Mouse (Mus musculus) mesoderm, embryonic 11.5 days (tissue): ENCODE measurements around the gene Shtn1.
A peak's percentile ranks its signal among the peaks of the same experiment; 100 is the strongest.

Experiments
- DNase-seq: peaks from one replicate; pipeline ENCODE4 v3.0.0-alpha.2; 2012; ENCODE audit warnings: low read depth, low spot score

The Shtn1 gene

GRCm38 (mm10) chr19:59052053-59052452 lies 23.8 kb downstream of the Shtn1 start:
- no peak for DNase-seq

- DNase-seq: no peak
Measured at GRCm38 (mm10) chr19:59051622-59052021, 24.3 kb downstream of the Shtn1 start.

DNA sequence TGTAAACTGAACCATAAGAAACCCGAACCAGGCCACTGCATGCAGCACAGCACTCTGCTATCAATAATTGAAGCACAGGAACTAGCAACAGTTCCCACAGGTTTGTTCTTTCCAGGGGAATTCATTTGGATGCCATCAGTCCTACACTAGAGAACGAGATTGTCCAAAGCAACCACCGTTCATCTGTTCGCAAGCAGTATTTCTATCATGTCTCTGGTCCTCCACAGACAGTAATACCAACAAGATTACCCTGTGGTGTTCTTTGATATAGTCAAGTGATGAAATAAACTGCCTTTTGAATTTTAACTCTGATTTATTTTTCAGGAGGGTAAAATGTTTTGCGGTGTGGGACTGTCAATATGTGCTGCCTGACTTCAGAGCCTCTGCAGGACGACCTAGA lies 27.0 kb downstream of the Shtn1 start:
- DNase-seq: no peak

- DNase-seq: no peak
Measured at GRCm38 (mm10) chr19:59047511-59047910, 28.4 kb downstream of the Shtn1 start.

DNA sequence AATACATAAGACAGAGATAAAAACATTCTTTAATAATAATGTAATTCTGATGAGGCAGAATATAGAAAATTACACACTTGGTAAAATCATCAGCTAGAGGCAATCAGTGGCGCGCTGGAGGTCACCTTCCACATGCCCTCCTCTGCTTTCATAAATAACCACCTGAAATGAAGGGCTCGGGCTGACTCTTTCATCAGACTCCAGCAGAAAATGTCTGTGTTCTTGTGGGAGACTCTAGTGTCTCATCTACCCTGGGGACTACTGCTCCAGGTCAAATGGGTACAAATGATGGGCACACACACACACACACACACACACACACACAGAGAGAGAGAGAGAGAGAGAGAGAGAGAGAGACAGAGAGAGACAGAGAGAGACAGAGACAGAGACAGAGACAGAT lies 34.8 kb downstream of the Shtn1 start:
- no peak for DNase-seq

- no peak for DNase-seq
Measured at GRCm38 (mm10) chr19:59038793-59039192, 37.1 kb downstream of the Shtn1 start.

- no peak for DNase-seq
Measured at GRCm38 (mm10) chr19:59036811-59037210, 39.1 kb downstream of the Shtn1 start.

DNA sequence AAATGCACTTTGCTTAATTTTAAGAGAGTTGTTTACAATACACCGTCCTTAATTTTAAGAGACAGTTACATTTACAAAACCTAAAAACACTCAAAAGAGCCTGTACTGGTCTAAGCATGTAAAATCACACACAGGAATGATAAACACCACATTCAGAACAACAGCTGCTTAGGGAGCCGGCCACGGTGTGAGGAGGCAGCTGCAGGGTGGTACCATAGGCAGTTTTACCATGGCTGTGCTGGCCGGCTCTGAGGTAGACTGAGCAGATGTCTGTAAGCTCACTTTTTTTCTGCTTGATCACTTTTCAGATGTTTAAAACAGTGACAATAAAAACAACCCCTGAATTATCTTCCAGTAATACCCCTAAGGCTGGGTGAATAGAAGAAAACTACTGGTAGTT lies 42.7 kb downstream of the Shtn1 start:
- no peak for DNase-seq

DNA sequence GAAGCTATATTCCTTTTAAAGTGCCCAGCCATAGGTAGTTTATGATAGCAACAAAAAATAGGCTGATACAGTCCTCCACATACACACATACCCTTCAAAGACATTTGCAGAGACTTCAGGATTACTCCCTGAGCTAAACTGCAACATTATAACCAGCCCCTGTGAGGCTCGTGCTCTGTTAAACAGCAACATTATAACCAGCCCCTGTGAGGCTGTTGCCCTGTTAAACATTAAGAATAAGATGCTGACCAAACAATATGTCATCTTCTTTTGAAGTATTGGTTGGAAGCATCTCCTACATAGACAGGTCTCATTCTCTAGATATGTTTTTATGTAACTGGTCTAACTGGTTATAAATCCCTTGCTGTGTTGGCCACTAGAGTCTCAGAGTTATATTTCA lies 45.7 kb downstream of the Shtn1 start:
- no peak for DNase-seq

GRCm38 (mm10) chr19:59029011-59029410 lies 46.9 kb downstream of the Shtn1 start:
- DNase-seq: no peak

DNA sequence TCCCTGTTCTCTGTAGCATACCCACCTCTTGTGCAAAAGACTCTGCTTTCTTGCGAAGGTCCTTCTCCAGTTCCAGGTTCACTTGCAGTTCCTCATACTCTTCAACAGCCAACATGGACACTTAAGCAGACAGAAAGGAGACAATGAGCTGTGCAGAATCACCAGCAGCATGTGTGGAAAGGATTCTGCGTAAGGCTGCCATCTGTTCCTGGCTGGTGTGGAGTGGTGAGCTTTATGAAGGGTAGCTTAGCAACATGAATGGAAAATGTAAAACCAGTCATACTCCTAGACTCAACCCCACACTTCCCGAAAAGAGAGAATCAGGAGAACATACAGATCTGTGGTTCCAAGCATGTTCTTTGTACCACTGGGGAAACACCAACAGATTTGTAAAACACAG lies 47.8 kb downstream of the Shtn1 start:
- no peak for DNase-seq

GRCm38 (mm10) chr19:59023876-59024275 lies 52.0 kb downstream of the Shtn1 start:
- no peak for DNase-seq

GRCm38 (mm10) chr19:59021644-59022043 lies 54.3 kb downstream of the Shtn1 start:
- no peak for DNase-seq

DNA sequence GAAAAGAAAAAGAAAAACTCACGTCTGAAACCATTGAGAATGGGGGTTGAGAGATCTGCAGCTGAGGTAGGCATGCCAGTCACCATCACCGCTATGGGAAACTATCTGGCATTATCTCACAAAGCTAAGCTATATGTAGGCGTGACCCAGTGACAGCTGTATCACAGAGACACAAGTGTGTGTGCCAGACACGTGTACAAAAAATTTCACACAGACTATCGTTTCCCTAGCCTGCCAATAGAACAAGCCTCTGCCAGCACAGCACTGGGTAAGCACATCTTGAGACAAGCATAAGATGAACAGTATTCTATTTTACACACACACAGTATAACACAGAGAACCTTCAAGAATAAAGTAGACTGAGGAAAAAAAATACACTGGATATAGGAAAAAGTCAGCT lies 65.1 kb downstream of the Shtn1 start:
- no peak for DNase-seq

- no peak for DNase-seq
Measured at GRCm38 (mm10) chr19:59006577-59007340, 69.1 kb downstream of the Shtn1 start.

DNA sequence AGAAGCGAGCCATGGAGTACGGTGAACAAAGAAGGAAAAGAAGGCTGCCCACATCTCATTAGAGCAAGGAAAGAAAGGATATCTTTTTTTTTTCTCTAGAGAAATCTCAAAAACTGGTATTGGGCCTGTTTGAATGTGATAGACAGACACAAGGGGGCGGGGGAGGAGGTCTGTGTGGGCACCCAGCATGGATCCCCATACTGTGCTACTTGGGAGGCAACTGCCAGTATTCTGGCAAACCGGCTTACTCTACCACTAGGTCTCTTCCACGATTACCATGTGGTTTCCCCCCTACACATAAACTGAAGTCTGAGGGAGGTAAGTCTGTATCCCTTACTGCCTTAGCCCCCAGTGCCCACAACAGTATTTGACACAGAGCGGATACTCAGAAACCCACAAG lies 73.1 kb downstream of the Shtn1 start:
- no peak for DNase-seq

GRCm38 (mm10) chr19:58981571-58981970 lies 94.3 kb downstream of the Shtn1 start:
- peak; percentile 27 for DNase-seq

- DNase-seq: no peak
Measured at GRCm38 (mm10) chr19:58980056-58980440, 95.9 kb downstream of the Shtn1 start.

DNA sequence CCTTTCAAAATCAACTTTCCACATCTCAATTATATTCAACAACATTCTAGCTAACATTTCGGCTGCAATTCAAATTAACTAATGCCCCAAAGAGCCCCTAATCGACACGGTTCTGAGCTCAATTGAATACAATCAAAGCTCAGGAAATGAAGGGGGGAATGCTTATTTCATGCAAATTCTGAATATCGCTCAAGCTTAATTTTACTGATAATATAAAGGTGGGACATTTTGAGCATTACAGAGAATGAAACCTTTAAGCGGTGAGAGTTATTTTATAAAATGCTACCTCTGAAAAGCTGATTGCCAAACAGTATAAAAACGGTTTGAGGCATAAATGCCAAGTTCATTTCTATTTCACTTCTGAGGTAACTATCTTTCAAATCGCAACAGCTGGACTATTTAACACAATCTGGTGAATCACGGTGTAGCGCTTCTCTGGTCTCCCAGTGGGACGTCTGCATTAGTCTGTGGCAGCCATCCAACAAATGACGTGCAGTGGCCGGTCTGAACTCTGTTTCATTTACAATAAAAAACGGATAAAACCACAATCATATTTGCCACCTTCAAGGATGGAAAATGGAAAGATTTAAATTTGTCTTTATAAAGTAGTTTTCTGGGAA lies 96.4 kb downstream of the Shtn1 start:
- DNase-seq: no peak

DNA sequence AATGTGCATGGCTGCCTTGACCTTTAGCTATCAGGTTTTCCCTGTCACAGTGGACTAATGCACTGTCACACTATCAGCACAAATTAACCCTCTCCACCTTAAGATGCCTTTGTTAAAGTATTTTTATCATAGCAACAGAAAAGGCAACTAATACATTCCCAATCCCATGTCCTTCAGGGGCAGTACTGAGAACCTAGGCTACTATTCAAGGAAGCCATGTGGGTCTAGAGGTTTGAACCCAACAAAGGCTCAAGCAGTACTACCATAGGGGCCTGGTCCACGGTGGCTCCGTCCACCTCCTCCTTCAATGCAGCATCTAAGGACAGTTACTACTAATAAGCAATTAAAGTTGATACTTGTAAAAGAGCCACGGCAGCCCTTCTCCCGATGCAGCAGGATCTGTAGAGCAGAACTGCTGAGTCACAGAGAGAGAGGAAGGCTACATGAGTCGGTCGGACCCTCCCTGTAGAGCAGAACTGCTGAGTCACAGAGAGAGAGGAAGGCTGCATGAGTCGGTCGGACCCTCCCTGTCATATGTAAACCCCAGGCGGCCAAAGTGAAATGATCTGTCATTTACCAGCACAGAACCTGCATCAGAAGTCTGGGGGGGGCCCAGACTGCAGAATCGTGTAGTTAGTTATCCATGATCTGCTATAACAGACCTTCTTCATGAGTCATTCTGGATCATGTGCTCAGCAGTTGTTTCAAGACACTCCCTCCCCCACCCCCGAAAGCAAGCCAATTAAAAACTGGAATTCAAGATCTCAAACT lies 97.3 kb downstream of the Shtn1 start:
- DNase-seq: no peak

- DNase-seq: no peak
Measured at GRCm38 (mm10) chr19:58975216-58975863, 100.6 kb downstream of the Shtn1 start.

DNA sequence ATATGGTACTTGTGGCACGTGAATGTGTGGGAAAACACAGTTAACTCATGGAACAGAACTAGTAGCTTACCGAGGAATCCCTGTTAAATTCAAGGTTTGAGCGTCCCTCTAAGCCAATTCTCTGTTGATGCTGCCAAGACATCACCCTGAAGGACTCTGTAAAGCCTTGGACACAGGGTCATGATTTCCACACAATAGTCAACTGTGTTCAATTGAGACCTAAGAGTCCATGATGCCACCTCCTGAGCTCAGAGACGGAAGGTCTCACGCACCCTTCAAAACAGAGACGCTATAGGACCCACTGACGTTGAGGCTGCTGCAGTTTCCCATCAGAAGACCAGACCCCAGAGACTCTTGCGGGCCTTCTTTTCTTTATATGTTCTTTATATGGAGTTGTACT lies 101.8 kb downstream of the Shtn1 start:
- DNase-seq: no peak
